Mouse (Mus musculus) MEL (cell line): ENCODE data around the gene Rpe65. TPM values are rescaled to one million over a fixed set of nuclear protein-coding genes. Genes with fewer than 3 reads are reported as not detected.

ENCODE experiments used
- DNase-seq: peaks from one replicate; pipeline ENCODE4 v3.0.0; 2011; ENCODE audit warnings: low read depth, low spot score
- H3K27ac ChIP-seq: 2 replicates; pipeline ENCODE4 v1.5.1; 2012; ENCODE audit warnings: low read depth, mild to moderate bottlenecking, control low read depth, low read length, moderate library complexity; ENCODE audit not compliant: control insufficient read depth
- H3K27me3 ChIP-seq, 2 experiments: fragments of 150-350 bp in 1 of 2; sonication (generic) in 1 of 2; 2 replicates each; pipeline ENCODE4 v1.6.1; 2012; ENCODE audit warnings: low read length in 2 of 2, mild to moderate bottlenecking in 2 of 2, improper control_type of control experiment in 1 of 2, moderate library complexity in 1 of 2; ENCODE audit not compliant: insufficient read depth in 2 of 2, control insufficient read depth in 1 of 2
- H3K36me3 ChIP-seq, 2 experiments: 2 replicates each; pipeline ENCODE4 v1.6.1; 2012 to 2014; ENCODE audit warnings: low read length in 2 of 2, improper control_type of control experiment in 1 of 2, inconsistent platforms in 1 of 2, mild to moderate bottlenecking in 1 of 2; ENCODE audit not compliant: insufficient read depth in 2 of 2, control insufficient read depth in 1 of 2
- H3K4me1 ChIP-seq, 2 experiments: fragments of 150-350 bp in 1 of 2; sonication (generic) in 1 of 2; 2 replicates each; pipeline ENCODE4 v1.6.1; 2012; ENCODE audit warnings: low read length in 2 of 2, improper control_type of control experiment in 1 of 2, mild to moderate bottlenecking in 1 of 2; ENCODE audit not compliant: insufficient read depth in 2 of 2, control insufficient read depth in 1 of 2
- H3K4me3 ChIP-seq, 2 experiments: fragments of 150-350 bp in 1 of 2; sonication (generic) in 1 of 2; 2 replicates each; pipeline ENCODE4 v1.5.1; 2012; ENCODE audit warnings: low read depth in 2 of 2, low read length in 2 of 2, mild to moderate bottlenecking in 2 of 2, moderate library complexity in 2 of 2, control low read depth in 1 of 2, improper control_type of control experiment in 1 of 2; ENCODE audit not compliant: control insufficient read depth in 1 of 2, insufficient read depth in 1 of 2
- H3K79me2 ChIP-seq: 2 replicates; pipeline ENCODE4 v1.6.1; 2012; ENCODE audit warnings: mild to moderate bottlenecking, low read length, moderate library complexity; ENCODE audit not compliant: control insufficient read depth, poor library complexity, insufficient read depth
- H3K9ac ChIP-seq: 2 replicates; pipeline ENCODE4 v1.6.1; 2012; ENCODE audit warnings: low read depth, mild to moderate bottlenecking, control low read depth, low read length, moderate library complexity; ENCODE audit not compliant: control insufficient read depth, poor library complexity, severe bottlenecking
- H3K9me3 ChIP-seq: fragments of 150-350 bp; sonication (generic); replicated peaks from 2 replicates; pipeline ENCODE4 v1.6.1; 2012; ENCODE audit warnings: mild to moderate bottlenecking, low read length, improper control_type of control experiment, moderate library complexity; ENCODE audit not compliant: insufficient read depth
- BHLHE40 ChIP-seq: IDR thresholded peaks from 2 replicates; pipeline ENCODE4 v1.6.1; 2012; ENCODE audit warnings: low read depth, mild to moderate bottlenecking, inconsistent platforms, low read length, improper control_type of control experiment, borderline replicate concordance
- E2F4 ChIP-seq: IDR thresholded peaks from 2 replicates; pipeline ENCODE4 v1.6.1; 2011; ENCODE audit warnings: low read depth, low read length, improper control_type of control experiment, borderline replicate concordance
- HCFC1 ChIP-seq: IDR thresholded peaks from 2 replicates; pipeline ENCODE4 v1.6.1; 2012; ENCODE audit warnings: low read depth, mild to moderate bottlenecking, inconsistent platforms, low read length, improper control_type of control experiment, moderate library complexity
- MAFK ChIP-seq: IDR thresholded peaks from 2 replicates; pipeline ENCODE4 v1.6.1; 2011; ENCODE audit warnings: low read depth, mild to moderate bottlenecking, low read length, improper control_type of control experiment, borderline replicate concordance
- MEF2A ChIP-seq: IDR thresholded peaks from 2 replicates; pipeline ENCODE4 v1.6.1; 2014; ENCODE audit warnings: low read depth, mild to moderate bottlenecking, inconsistent platforms, low read length, improper control_type of control experiment; ENCODE audit not compliant: poor library complexity, insufficient replicate concordance, severe bottlenecking; ENCODE audit errors: extremely low read depth
- MYB ChIP-seq: IDR thresholded peaks from 2 replicates; pipeline ENCODE4 v1.6.1; 2011; ENCODE audit warnings: mild to moderate bottlenecking, low read depth, low read length, improper control_type of control experiment
- MYC ChIP-seq: IDR thresholded peaks from 2 replicates; pipeline ENCODE4 v1.6.1; 2011; ENCODE audit warnings: low read depth, mild to moderate bottlenecking, low read length, improper control_type of control experiment, moderate library complexity
- NRF1 ChIP-seq: IDR thresholded peaks from 2 replicates; pipeline ENCODE4 v1.6.1; 2014; ENCODE audit warnings: low read depth, mild to moderate bottlenecking, inconsistent platforms, low read length, improper control_type of control experiment, moderate library complexity; ENCODE audit not compliant: poor library complexity, insufficient read depth, severe bottlenecking
- POLR2AphosphoS2 ChIP-seq: IDR thresholded peaks from 2 replicates; pipeline ENCODE4 v1.6.1; 2011; ENCODE audit warnings: low read length, improper control_type of control experiment
- RAD21 ChIP-seq: IDR thresholded peaks from 2 replicates; pipeline ENCODE4 v1.6.1; 2011; ENCODE audit warnings: mild to moderate bottlenecking, low read depth, low read length, improper control_type of control experiment
- RCOR1 ChIP-seq: IDR thresholded peaks from 2 replicates; pipeline ENCODE4 v1.6.1; 2012; ENCODE audit warnings: low read depth, mild to moderate bottlenecking, inconsistent platforms, low read length, improper control_type of control experiment
- SMC3 ChIP-seq: IDR thresholded peaks from 2 replicates; pipeline ENCODE4 v1.6.1; 2011; ENCODE audit warnings: low read depth, low read length, improper control_type of control experiment
- TAL1 ChIP-seq: IDR thresholded peaks from 2 replicates; pipeline ENCODE4 v1.6.1; 2012; ENCODE audit warnings: mild to moderate bottlenecking, inconsistent platforms, low read length, moderate library complexity, mixed read lengths
- TBP ChIP-seq: IDR thresholded peaks from 2 replicates; pipeline ENCODE4 v1.8.0; 2011; ENCODE audit warnings: low read depth, low read length, improper control_type of control experiment
- UBTF ChIP-seq: IDR thresholded peaks from 2 replicates; pipeline ENCODE4 v1.6.1; 2012; ENCODE audit warnings: low read depth, mild to moderate bottlenecking, inconsistent platforms, low read length, improper control_type of control experiment, moderate library complexity, borderline replicate concordance; ENCODE audit not compliant: insufficient read depth
- USF1 ChIP-seq: IDR thresholded peaks from 2 replicates; pipeline ENCODE4 v1.6.1; 2014; ENCODE audit warnings: low read depth, mild to moderate bottlenecking, inconsistent platforms, low read length, improper control_type of control experiment, moderate library complexity
- ZC3H11A ChIP-seq: IDR thresholded peaks from 2 replicates; pipeline ENCODE4 v1.6.1; 2012; ENCODE audit warnings: low read depth, mild to moderate bottlenecking, inconsistent platforms, low read length, improper control_type of control experiment
- ZKSCAN1 ChIP-seq: IDR thresholded peaks from 2 replicates; pipeline ENCODE4 v1.6.1; 2012; ENCODE audit warnings: low read depth, mild to moderate bottlenecking, inconsistent platforms, low read length, improper control_type of control experiment, moderate library complexity
- polyA plus RNA-seq, 2 experiments: library from polyadenylated mRNA; stranded (reverse) in 1 of 2; unstranded in 1 of 2; fragments of >175 nt in 1 of 2; fragments of >200 nt in 1 of 2; gene quantifications; 2 replicates each; pipeline versions ENCODE4 v1.2.1 to v1.2.4; 2012; ENCODE audit warnings: low replicate concordance in 2 of 2, low read depth in 1 of 2; ENCODE audit not compliant: insufficient read length in 2 of 2, insufficient read depth in 1 of 2, missing spikeins in 1 of 2
- total RNA-seq: library from RNA; depleted of rRNA; stranded (reverse); fragments of 300-350 nt; gene quantifications from 2 replicates; pipeline ENCODE4 v1.2.3, GENCODE M21; 2012

The Rpe65 gene
- total and polyA plus RNA-seq, 3 experiments: not detected

DNA sequence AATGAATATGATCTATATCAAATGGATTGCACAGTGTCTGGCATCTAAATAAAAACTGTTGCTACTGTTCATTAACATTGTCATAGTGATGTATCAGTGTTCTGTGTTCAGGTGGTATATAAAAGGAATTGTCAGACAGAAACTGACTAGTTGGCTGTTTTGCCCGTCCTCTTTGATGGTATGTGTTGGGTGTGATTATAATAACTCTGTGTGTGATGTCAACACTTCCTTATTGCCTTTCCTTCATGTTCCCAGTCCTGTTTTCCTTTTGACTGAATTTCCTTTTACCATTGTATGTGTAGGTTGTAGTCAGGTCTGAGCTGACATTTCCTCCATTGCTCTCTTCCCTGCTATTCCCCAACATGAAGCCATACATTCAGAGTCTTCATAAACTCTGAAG lies 22.1 kb downstream of the Rpe65 start:
- H3K9me3 ChIP-seq: no peaks in the 10 kb centered on the region
- H3K36me3 ChIP-seq: no peaks in the 10 kb centered on the region
- no peak overlapping the region for H3K9ac ChIP-seq
- H3K4me1 ChIP-seq: no peaks in the 10 kb centered on the region
- no peak for DNase-seq
- TF ChIP-seq USF1 (no peak), E2F4 (no peak), ZKSCAN1 (no peak), MYB (no peak), TAL1 (no peak)
- TF ChIP-seq, all 39 proteins: peak for 0
- Histone ChIP-seq H3K27me3 (no peaks in the 10 kb centered on the region), H3K4me3 (no peak overlapping the region), H3K27ac (no peak overlapping the region), H3K79me2 (no peaks in the 10 kb centered on the region)

DNA sequence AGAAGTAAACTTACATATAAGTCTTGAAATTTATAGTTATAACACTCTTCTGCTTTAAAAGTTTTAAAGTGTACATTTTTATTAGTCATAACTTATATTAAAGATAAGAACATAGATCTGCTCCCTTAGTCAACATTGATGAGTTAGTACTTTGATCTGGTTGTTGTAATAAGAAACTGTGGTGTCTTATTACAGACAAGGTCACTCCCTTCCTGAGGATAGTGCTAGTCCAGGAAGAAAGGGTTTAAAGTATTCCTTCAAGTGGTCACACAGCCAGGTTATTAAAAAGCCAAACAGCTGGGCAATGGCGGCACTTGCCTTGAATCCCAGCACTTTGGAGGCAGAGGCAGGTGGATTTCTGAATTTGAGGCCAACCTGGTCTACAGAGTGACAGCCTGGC lies 25.0 kb downstream of the Rpe65 start:
- no peak for TF ChIP-seq BHLHE40
- no peak for TF ChIP-seq MEF2A
- no peak for TF ChIP-seq RAD21
- TF ChIP-seq NRF1: no peak
- TF ChIP-seq USF1: no peak
- TF ChIP-seq, all 39 proteins: peak for 0
- no peaks in the 10 kb centered on the region for H3K79me2 ChIP-seq
- no peak overlapping the region for H3K9ac ChIP-seq
- H3K9me3 ChIP-seq: no peaks in the 10 kb centered on the region
- H3K4me1 ChIP-seq: no peaks in the 10 kb centered on the region
- no peaks in the 10 kb centered on the region for H3K36me3 ChIP-seq
- H3K27ac ChIP-seq: no peak overlapping the region
- H3K27me3 ChIP-seq: no peaks in the 10 kb centered on the region
- no peak for DNase-seq
- H3K4me3 ChIP-seq: no peak overlapping the region

DNA sequence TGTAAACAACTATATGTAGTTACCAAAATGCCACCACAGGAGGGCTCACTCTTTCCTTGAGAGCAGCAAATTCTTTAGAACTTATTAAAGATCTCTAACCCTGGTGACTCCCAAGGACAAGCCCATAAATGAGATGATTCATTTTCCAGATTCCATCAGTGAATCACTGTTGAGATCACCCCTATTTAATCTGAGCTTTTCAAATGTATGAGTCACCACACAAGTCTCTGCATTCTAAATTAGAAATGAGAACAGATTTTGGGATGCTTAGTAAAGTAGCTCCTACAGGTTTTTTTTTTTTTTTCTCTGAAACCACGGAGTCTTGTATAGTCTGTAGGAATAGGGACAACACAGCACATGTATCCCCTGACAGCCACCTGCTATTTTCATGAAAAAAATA lies 61.8 kb downstream of the Rpe65 start:
- no peak for TF ChIP-seq ZC3H11A
- TF ChIP-seq HCFC1: no peak
- no peak for TF ChIP-seq TBP
- no peak for TF ChIP-seq RCOR1
- no peak for TF ChIP-seq MYC
- no peak for TF ChIP-seq NRF1
- TF ChIP-seq POLR2AphosphoS2: no peak
- no peak for TF ChIP-seq SMC3
- TF ChIP-seq UBTF: no peak
- no peak for TF ChIP-seq MAFK
- TF ChIP-seq RAD21: no peak
- TF ChIP-seq USF1: no peak
- Histone ChIP-seq H3K79me2 (no peaks in the 10 kb centered on the region), H3K4me3 (no peak overlapping the region), H3K9ac (no peak overlapping the region), H3K27ac (no peak overlapping the region), H3K9me3 (no peaks in the 10 kb centered on the region), H3K27me3 (no peaks in the 10 kb centered on the region), H3K36me3 (no peaks in the 10 kb centered on the region), H3K4me1 (no peaks in the 10 kb centered on the region)
- no peak for DNase-seq
